Mouse (Mus musculus) heart, adult 8-10 months (tissue): Measurements from ENCODE around the gene Gucy2e. TPM values are rescaled to one million over a fixed set of nuclear protein-coding genes. Genes with fewer than 3 reads are reported as not detected.

ENCODE experiments used
- DNase-seq: peaks from one replicate; pipeline ENCODE4 v3.0.0; 2022; ENCODE audit warnings: low spot score
- total RNA-seq, 4 experiments: library from RNA; stranded (reverse); gene quantifications; 2 replicates each; pipeline ENCODE4 v1.2.4; 2022

The Gucy2e gene
- total RNA-seq, 4 experiments from 2014 or later = 1.7 to 2.5 (median 2.1) TPM

GRCm38 (mm10) chr11:69174722-69175121 is 62.1 kb downstream of the Gucy2e start:
- no peak for DNase-seq

GRCm38 (mm10) chr11:69172606-69173005 is 64.2 kb downstream of the Gucy2e start:
- no peak for DNase-seq

DNA sequence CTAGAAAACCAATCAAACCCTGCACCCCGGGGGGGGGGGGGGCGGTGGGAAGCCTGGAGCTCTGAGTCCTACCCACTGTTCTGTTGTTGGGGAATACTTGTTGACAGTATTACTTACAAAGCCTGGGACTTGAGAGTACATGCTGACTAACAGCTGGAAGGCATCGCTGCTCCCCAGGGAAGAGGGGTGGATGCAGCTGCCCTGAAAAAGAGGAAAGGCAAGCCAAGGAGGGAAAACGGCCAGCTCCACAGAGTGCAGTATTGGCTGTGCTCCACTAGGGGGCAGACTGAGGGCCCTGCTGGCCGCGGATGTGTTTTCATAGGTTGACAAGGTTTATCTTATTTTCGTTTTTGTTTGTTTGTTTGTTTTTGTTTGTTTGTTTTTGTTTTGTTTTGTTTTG is 65.2 kb downstream of the Gucy2e start:
- DNase-seq = peak; percentile 83

GRCm38 (mm10) chr11:69169313-69169712 is 67.5 kb downstream of the Gucy2e start:
- DNase-seq = no peak

Other genes with a start within 250 kb of the Gucy2e start
- 1 to 10 TPM; 4.5 to 8.2 (median 5.3) TPM for gene Pfas, start 228.6 kb downstream of the Gucy2e start, total RNA-seq
- gene Ctc1, start 221.1 kb downstream of the Gucy2e start, total RNA-seq = 10 to 100 TPM; 13.0 to 19.5 (median 14.9) TPM
- gene Aurkb, start 191.4 kb downstream of the Gucy2e start, total RNA-seq = under 1 TPM in 2 of 4 experiments, not detected in 2; 0.33 to 0.75 TPM
- 10 to 100 TPM; 16.1 to 18.7 (median 17.1) TPM for gene Borcs6, start 177.3 kb downstream of the Gucy2e start, total RNA-seq
- 1 to 10 TPM; 6.3 to 8.4 (median 7.5) TPM for gene Tmem107, start 166.2 kb downstream of the Gucy2e start, total RNA-seq
- gene Vamp2, start 148.5 kb downstream of the Gucy2e start, total RNA-seq = 10 to 100 TPM; 57.1 to 72.2 (median 68.6) TPM
- 10 to 100 TPM; 33.3 to 81.2 (median 48.5) TPM for gene Per1, start 141.8 kb downstream of the Gucy2e start, total RNA-seq
- under 1 TPM in 1 of 4 experiments, not detected in 3; 0.12 TPM for gene Hes7, start 116.6 kb downstream of the Gucy2e start, total RNA-seq
- gene 9130213A22Rik, start 114.4 kb downstream of the Gucy2e start, total RNA-seq = under 1 TPM; 0.16 to 0.60 (median 0.38) TPM
- not detected for gene Aloxe3, start 111.1 kb downstream of the Gucy2e start, total RNA-seq
- gene Alox12b, start 80.0 kb downstream of the Gucy2e start, total RNA-seq = not detected
- 1 to 10 TPM in 3 of 4 experiments, under 1 TPM in 1; 0.89 to 1.8 (median 1.2) TPM for gene Alox8, start 39.2 kb downstream of the Gucy2e start, total RNA-seq
- 1 to 10 TPM; 1.8 to 5.1 (median 2.6) TPM for gene Cntrob, start 86.7 kb upstream of the Gucy2e start, total RNA-seq
- gene Trappc1, start 86.9 kb upstream of the Gucy2e start, total RNA-seq = 10 to 100 TPM; 46.5 to 50.6 (median 49.2) TPM
- gene Kcnab3, start 89.2 kb upstream of the Gucy2e start, total RNA-seq = under 1 TPM in 3 of 4 experiments, not detected in 1; 0.17 to 0.38 (median 0.27) TPM
- under 1 TPM; 0.34 to 0.44 (median 0.39) TPM for gene Rnf227, start 103.4 kb upstream of the Gucy2e start, total RNA-seq
- 10 to 100 TPM; 16.7 to 20.4 (median 18.3) TPM for gene Chd3, start 132.4 kb upstream of the Gucy2e start, total RNA-seq
- 100 to 1,000 TPM; 109 to 140 (median 120) TPM for gene Naa38, start 158.5 kb upstream of the Gucy2e start, total RNA-seq
- gene Cyb5d1, start 158.6 kb upstream of the Gucy2e start, total RNA-seq = 10 to 100 TPM; 33.3 to 39.8 (median 36.9) TPM
- gene Tmem88, start 161.2 kb upstream of the Gucy2e start, total RNA-seq = 10 to 100 TPM; 13.2 to 24.7 (median 19.5) TPM
- gene Kdm6b, start 176.6 kb upstream of the Gucy2e start, total RNA-seq = 10 to 100 TPM; 19.1 to 26.2 (median 22.3) TPM